Mouse (Mus musculus): ENCODE measurements around the gene Uba52. TPM values are rescaled to one million over a fixed set of nuclear protein-coding genes. Genes with fewer than 3 reads are reported as not detected.
"Not testable (repeated sequence)": the region's sequence is repeated elsewhere in the genome, so short reads cannot be mapped to it uniquely, and the experiment has no call there.

Uba52 gene
- total RNA-seq, 2 experiments from 2014 or later: 914 to 1,009 TPM

GRCm38 (mm10) chr8:70535701-70536100, 25.1 kb upstream of the Uba52 start:
- ATAC-seq (replicated peaks; ENCODE audit: low FRiP score, poor library complexity, severe bottlenecking): no peak

GRCm38 (mm10) chr8:70535221-70535620, 24.6 kb upstream of the Uba52 start:
- ATAC-seq (replicated peaks; ENCODE audit: low FRiP score, poor library complexity, severe bottlenecking): no peak

- ATAC-seq (replicated peaks; ENCODE audit: low FRiP score, poor library complexity, severe bottlenecking): no peak
Measured at GRCm38 (mm10) chr8:70534281-70534680, 23.7 kb upstream of the Uba52 start.

- no peak for ATAC-seq (replicated peaks; ENCODE audit: low FRiP score, poor library complexity, severe bottlenecking)
Measured at GRCm38 (mm10) chr8:70530314-70530713, 19.7 kb upstream of the Uba52 start.

GRCm38 (mm10) chr8:70529741-70530161, 19.1 kb upstream of the Uba52 start:
- ATAC-seq (replicated peaks; ENCODE audit: low FRiP score, poor library complexity, severe bottlenecking): peak; percentile 51

- no peak for ATAC-seq (replicated peaks; ENCODE audit: low FRiP score, poor library complexity, severe bottlenecking)
Measured at GRCm38 (mm10) chr8:70529299-70529698, 18.7 kb upstream of the Uba52 start.

GRCm38 (mm10) chr8:70528182-70528797, 17.7 kb upstream of the Uba52 start:
- no peak for ATAC-seq (replicated peaks; ENCODE audit: low FRiP score, poor library complexity, severe bottlenecking)

GRCm38 (mm10) chr8:70527512-70528181, 17.0 kb upstream of the Uba52 start, which contains the start of the genes Fkbp8 and Kxd1:
Gene Fkbp8, plus strand, starts transcription at chr8:70527724.
Gene Kxd1, minus strand, starts transcription at chr8:70527956.
- peak; percentile 81 for ATAC-seq (replicated peaks; ENCODE audit: low FRiP score, poor library complexity, severe bottlenecking)

- peak; percentile 25 for ATAC-seq (replicated peaks; ENCODE audit: low FRiP score, poor library complexity, severe bottlenecking)
Measured at GRCm38 (mm10) chr8:70527111-70527511, 16.5 kb upstream of the Uba52 start.

GRCm38 (mm10) chr8:70522592-70523403, 12.2 kb upstream of the Uba52 start:
- peak; percentile 84 for ATAC-seq (replicated peaks; ENCODE audit: low FRiP score, poor library complexity, severe bottlenecking)

GRCm38 (mm10) chr8:70519606-70520005, 9.0 kb upstream of the Uba52 start:
- no peak for ATAC-seq (replicated peaks; ENCODE audit: low FRiP score, poor library complexity, severe bottlenecking)

- no peak for ATAC-seq (replicated peaks; ENCODE audit: low FRiP score, poor library complexity, severe bottlenecking)
Measured at GRCm38 (mm10) chr8:70519043-70519442, 8.4 kb upstream of the Uba52 start.

GRCm38 (mm10) chr8:70517940-70518643, 7.5 kb upstream of the Uba52 start:
- ATAC-seq (replicated peaks; ENCODE audit: low FRiP score, poor library complexity, severe bottlenecking): no peak

- ATAC-seq (replicated peaks; ENCODE audit: low FRiP score, poor library complexity, severe bottlenecking): no peak
Measured at GRCm38 (mm10) chr8:70513441-70513840, 2.8 kb upstream of the Uba52 start.

GRCm38 (mm10) chr8:70512253-70512903, 1.8 kb upstream of the Uba52 start:
- no peak for ATAC-seq (replicated peaks; ENCODE audit: low FRiP score, poor library complexity, severe bottlenecking)

GRCm38 (mm10) chr8:70511770-70512169, 1.2 kb upstream of the Uba52 start:
- no peak for ATAC-seq (replicated peaks; ENCODE audit: low FRiP score, poor library complexity, severe bottlenecking)

- not testable (repeated sequence) for ATAC-seq (replicated peaks; ENCODE audit: low FRiP score, poor library complexity, severe bottlenecking)
Measured at GRCm38 (mm10) chr8:70511174-70511573, 573 bp upstream of the Uba52 start.

GRCm38 (mm10) chr8:70509281-70509952, 1.2 kb downstream of the Uba52 start:
- ATAC-seq (replicated peaks; ENCODE audit: low FRiP score, poor library complexity, severe bottlenecking): no peak

GRCm38 (mm10) chr8:70507027-70507393, 3.6 kb downstream of the Uba52 start:
- ATAC-seq (replicated peaks; ENCODE audit: low FRiP score, poor library complexity, severe bottlenecking): no peak

Data from erythroblast, adult 5-6 weeks (primary cell).